13 mouse cellular contexts compared by ENCODE assay signal in genomic region chr13:49093471-49093891, GRCm38 (mm10). TPM values are rescaled to one million over a fixed set of nuclear protein-coding genes. Genes with fewer than 3 reads are reported as not detected.
DNase-seq lines count a peak whose midpoint lies in the region; ATAC-seq and TF ChIP-seq lines count a peak whose summit lies in the region.
"Had no signal": no experiment of that assay in that cellular context is flagged by ENCODE, and none has a peak within 500 bp of the region (broad histone marks: within the 10 kb centered on the region; RNA-seq: fewer than 3 reads in every experiment).

No protein-coding gene starts in this region.

- H3K27ac ChIP-seq in thymus, adult 2 months (ENCODE audit: control insufficient read depth, insufficient read depth, low read length), result no peak overlapping the region
- H3K27ac ChIP-seq: macrophage; neural tube, embryonic 15.5 days; stomach, embryonic 15.5 days had no signal

- peak; percentile 16 for DNase-seq in adrenal gland, adult 2 months
- no peak for DNase-seq in adrenal gland, adult 18-20 months (ENCODE audit: low spot score in 2 of 2)
- peak; percentile 71 for DNase-seq in left cerebral cortex, postnatal 4 days
- DNase-seq in left cerebral cortex, postnatal 10 days (ENCODE audit: extremely low spot score in 1 of 2, low spot score in 2 of 2), result no peak
- peak; percentile 56 for DNase-seq in cerebellum, adult 11 months
- no peak for DNase-seq in embryo, embryonic 10 days (ENCODE audit: low spot score)
- no peak for DNase-seq in thymus, adult 2 months
- DNase-seq: kidney, adult 11 months had no signal

- no peak overlapping the region for H3K4me3 ChIP-seq in thymus, adult 2 months (ENCODE audit: control insufficient read depth, insufficient read depth, low read length)
- H3K4me3 ChIP-seq: neural tube, embryonic 15.5 days; stomach, embryonic 15.5 days had no signal

- no peak for TF ChIP-seq CTCF in thymus, adult 2 months (IDR thresholded peaks at IDR 0.05; ENCODE audit: borderline replicate concordance, control insufficient read depth, extremely low read depth, insufficient read depth, low read length, poor library complexity)

- intact Hi-C loops in left cerebral cortex, postnatal 4 days (cut with DNase I), result no loop called here
- intact Hi-C loops in left cerebral cortex, postnatal 10 days (cut with DNase I), result no loop called here

- H3K36me3 ChIP-seq in thymus, adult 2 months (ENCODE audit: control insufficient read depth, insufficient read depth, low read length), result no peaks in the 10 kb centered on the region

- no peak for TF ChIP-seq POLR2A in thymus, adult 2 months (IDR thresholded peaks at IDR 0.05; ENCODE audit: control insufficient read depth, extremely low read depth, insufficient read depth, low read length, poor library complexity)

- H3K27me3 ChIP-seq in thymus, adult 2 months (ENCODE audit: control insufficient read depth, insufficient read depth, low read length), result no peaks in the 10 kb centered on the region
- H3K27me3 ChIP-seq: neural tube, embryonic 15.5 days; stomach, embryonic 15.5 days had no signal

- H3K4me1 ChIP-seq in thymus, adult 2 months (replicated peaks; ENCODE audit: control insufficient read depth, insufficient read depth, low read length), result peaks cover 60% of the 10 kb centered on the region
- H3K4me1 ChIP-seq: stomach, embryonic 15.5 days had no signal

- WGBS in thymus, adult 2 months, result 59% methylated on average over 9 of the region's 9 CpGs

- ATAC-seq in common myeloid progenitor, adult 5-6 weeks (replicated peaks; ENCODE audit: low read depth, poor library complexity, severe bottlenecking), result peak; percentile 59

RNA-seq across cellular contexts. Expression of gene Wnk2, which starts 54.3 kb away (rescaled TPM):
- total RNA-seq in adrenal gland, adult 2 months (2021), result 1 to 10 TPM; 2.5 to 3.2 TPM
- 4.2 and 4.5 TPM in 2 replicates for polyA plus RNA-seq in adrenal gland, adult 2 months (2012; rRNA removed)
- 1 to 10 TPM; 2.3 TPM for total RNA-seq in adrenal gland, adult 18-20 months (2021)
- 100 to 1,000 TPM; 134 to 137 TPM for total RNA-seq in left cerebral cortex, postnatal 4 days (2021)
- 100 to 1,000 TPM; 112 to 116 TPM for total RNA-seq in left cerebral cortex, postnatal 10 days (2021)
- total RNA-seq in common myeloid progenitor, adult 5-6 weeks (2017), result not detected in 2 replicates
- 2.3 and 3.9 TPM in 2 replicates for polyA plus RNA-seq in thymus, adult 2 months (2012; rRNA removed)
- total RNA-seq: monocyte, adult 5-6 weeks had no signal
- polyA plus RNA-seq: macrophage had no signal

Comparison
In these comparisons a context has a peak if more than half of its experiments do, and no peak if none do; other contexts are left out.
1. DNase-seq: peak in adrenal gland, adult 2 months (single experiment), left cerebral cortex, postnatal 4 days (single experiment) and cerebellum, adult 11 months (single experiment); none in adrenal gland, adult 18-20 months (0 of 2), left cerebral cortex, postnatal 10 days (0 of 2), embryo, embryonic 10 days (single experiment) and thymus, adult 2 months (single experiment).
2. RNA of gene Wnk2, which starts 54.3 kb away (total RNA-seq): 134 to 137 TPM in left cerebral cortex, postnatal 4 days and 112 to 116 TPM in left cerebral cortex, postnatal 10 days; 2.5 to 3.2 TPM in adrenal gland, adult 2 months, 2.3 TPM in adrenal gland, adult 18-20 months and not detected in common myeloid progenitor, adult 5-6 weeks; every median in the first group is over 10 times any median in the second.